Mouse (Mus musculus) kidney, postnatal 36 days (tissue): ENCODE measurements at regions not wholly inside any gene's neighbourhood (a gene's known extent, or its start where the extent isn't known, plus 50 kb on each side); places are given as distances from the start of the nearest gene placed in this dataset.

Source experiments
- DNase-seq, 2 experiments: peaks; one replicate each; pipeline ENCODE4 v3.0.0; 2021 to 2022; ENCODE audit warnings: mixed read lengths in 2 of 2

DNA sequence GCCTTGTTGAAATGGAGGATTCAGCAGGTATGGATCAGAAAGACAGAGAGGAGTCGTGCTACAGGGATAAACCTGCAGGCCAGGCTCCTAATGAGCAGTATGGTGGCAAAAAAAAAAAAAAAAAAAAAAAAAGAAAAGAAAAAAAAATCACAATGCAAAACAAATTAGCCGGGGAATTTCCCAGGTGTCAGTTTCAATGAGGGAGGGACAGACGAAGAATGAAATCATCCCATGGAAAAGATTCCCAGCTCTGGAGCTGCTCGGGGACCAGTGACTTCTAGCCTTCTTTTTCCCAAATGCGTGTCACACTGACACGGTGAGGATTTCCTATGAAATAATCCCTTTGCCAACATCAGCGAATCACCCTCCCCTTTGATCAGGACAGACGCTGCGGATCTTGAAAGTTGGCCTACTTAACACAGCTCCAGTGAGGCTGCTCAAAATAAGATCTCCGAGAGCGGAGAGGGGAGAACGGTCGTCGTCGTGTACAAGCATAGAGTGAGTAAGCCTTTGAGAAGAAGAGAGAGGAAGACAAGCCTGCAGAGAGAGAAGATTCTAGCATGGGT lies 368.5 kb upstream of the Jarid2 start:
- DNase-seq, result no peak

DNA sequence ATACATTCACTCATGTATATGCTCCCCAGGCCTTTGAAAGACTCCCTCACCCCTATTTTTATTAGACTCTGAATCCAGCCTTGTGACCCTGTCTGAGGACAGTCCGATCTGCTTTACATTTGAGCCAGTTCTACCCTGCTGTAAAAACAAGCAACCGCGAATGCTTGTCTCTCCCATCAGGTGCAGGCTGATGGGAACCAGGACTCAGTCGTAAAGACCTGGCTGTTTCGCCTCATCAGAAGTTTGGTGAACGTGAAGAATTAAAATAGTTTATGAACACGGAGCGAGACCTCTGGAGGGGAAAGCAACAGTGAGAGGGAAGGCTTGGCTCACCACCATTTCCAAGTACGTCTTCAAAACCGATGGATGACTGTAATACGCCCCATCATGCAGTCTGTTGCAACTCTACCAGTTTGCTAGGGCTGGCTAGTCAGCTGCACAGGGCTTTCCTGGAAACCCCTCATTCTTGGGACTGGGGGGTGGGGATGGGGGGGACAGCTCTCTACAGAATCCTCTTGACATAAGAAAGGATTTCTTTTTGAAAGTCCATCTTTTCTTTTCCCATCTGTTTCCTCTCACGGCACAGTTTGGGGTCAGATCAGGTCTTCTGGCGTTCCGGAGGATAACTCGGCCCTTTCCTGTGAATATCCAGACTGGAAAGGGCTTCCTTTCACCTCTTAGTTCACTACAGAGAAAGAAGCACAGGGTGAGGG lies 366.8 kb upstream of the Jarid2 start:
- DNase-seq, result peak; percentile 36 to 44

DNA sequence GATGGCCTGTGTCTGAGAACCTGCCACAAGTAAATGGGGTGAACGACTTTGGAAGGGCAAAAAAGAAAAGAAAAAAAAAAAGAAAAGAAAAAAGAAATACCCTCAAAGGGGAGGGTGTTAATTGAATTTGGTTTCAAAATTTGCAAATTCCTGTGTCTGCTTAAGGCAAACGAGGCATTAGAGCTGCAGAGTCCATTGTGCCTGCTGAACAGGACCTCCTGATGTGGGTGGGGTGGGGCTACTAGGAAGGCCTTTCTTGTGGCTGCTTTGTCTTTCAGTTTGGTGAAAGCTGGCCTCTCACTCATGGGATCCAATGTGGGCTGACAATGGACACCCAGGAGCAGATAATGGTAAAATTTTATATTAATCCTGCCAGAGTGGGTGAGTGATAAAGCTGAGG lies 366.3 kb upstream of the Jarid2 start:
- no peak for DNase-seq

DNA sequence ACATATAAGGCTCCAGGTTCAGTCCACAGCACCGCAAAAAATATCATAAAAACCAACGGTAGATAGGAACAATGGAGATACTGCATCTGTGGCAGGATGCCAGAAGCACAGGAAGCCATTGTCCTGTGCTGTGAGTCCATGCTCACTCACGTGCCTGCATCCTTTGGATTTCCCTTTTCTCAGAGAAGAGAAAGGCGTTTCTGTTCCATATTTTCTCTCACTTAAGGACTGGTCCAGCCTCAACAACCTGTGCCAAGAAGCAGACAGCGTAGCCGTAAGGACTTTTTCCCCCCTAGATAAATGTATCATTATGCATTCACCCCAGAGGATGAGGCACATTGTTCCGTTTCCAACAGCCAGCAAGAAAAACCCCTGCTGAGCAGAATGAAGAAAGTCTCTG lies 360.0 kb upstream of the Jarid2 start:
- peak in 1 of 2 experiments; percentile 32 for DNase-seq

DNA sequence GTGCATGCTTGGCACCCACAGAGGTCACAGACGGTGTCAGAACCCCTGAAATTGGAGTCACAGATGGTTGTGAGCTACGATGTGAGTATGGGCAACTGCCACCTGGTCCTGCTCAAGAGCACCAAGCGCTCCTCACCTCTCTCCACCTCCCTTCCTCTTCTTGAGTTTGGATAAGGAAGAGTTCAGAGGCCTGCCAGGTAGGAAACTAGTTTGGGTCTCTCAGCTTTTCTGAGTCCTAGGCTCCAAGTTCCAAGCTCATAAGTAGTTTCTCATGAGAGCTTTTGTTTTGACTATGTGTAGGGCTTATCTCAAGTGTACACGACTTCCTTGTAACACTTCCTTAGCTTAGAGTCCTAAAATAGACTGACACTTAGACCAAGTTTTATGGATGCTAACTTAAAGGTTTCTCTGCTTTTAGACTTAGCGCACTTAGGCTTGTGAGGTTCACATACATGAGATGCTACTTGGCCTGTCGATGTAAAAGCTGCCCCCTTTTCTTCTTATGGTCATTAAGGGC lies 356.9 kb upstream of the Jarid2 start:
- no peak for DNase-seq

DNA sequence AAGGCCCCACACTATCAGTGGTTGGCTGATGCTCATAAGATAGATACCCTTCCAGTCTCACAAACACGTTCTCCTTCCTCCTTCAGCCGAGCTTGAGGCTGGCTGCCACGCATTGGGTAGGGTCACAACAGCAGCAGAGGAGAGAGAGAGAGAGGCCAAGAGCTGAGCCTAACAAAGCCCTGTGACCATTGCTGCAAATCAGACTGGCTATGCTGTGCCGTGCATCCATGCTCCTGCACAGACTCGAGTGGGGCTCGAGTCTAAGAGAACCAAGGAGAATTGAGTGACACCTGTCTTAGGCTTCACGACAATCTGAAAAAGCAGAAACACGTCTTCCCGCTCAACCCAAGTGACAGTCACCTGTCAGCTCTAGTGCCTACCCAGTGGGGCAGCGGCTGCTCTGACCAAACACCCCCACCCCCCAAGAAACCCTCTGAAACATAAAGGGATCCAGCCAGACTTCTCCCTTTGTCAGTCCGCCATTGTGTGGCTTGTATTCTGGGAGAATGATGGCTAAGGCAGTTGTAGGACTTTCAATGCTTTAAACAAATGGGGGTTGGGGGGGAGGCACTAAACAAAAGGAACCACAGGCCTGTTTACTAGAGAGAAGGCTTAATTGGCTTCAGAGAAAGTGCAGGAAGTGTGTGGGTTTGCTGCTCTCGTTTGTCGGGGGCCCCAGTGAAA lies 353.7 kb upstream of the Jarid2 start:
- DNase-seq, result no peak

DNA sequence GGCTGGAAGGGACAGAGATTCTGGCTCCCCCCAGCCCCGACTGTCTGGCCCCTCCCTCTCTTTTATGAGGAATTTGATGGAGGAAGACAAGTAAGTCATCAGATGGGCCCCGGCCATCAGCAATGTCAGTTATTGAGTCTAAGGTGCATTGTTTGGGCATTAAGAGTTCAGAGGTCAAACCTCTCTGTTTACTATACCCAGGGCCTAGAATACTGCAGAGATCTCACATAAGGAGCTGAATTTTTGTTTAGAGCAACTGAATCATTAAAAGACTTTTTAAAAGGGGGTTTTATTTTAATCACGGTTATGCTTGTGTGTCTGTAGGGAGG lies 353.1 kb upstream of the Jarid2 start:
- DNase-seq, result no peak

DNA sequence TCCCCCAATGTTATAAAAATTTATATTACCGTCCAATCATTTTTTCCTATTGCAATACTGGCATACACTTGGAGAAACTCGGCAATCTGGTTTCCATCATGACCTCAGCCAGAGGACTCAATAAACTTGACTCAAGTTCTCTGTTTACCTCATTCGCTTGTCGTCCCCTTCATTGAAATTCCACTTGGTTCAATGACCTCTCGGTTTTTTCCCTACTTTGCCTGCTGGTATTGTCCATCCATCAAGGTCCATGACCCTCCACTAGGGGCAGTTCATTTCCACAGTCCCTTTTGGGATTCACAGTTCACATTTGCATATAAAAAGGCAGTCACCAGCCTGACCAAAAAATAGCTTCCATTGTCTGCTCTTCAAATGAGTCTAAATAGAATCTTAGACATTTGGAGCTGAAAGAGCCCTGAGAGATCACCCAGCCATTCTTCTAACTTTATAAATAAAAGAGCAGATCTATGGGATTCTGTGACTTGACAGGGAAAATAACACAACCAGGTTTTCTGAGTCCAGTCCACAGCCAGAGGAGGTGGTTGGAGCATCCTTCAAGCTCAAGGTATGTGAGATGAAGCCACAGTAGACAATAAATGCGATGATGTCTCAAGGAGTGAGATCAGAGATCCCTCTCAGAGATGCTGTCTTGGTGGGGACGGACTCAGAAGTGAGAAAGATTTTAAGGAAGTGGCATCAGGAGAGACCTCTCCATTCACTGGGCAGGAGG lies 347.4 kb upstream of the Jarid2 start:
- DNase-seq, result peak; percentile 17 to 34

DNA sequence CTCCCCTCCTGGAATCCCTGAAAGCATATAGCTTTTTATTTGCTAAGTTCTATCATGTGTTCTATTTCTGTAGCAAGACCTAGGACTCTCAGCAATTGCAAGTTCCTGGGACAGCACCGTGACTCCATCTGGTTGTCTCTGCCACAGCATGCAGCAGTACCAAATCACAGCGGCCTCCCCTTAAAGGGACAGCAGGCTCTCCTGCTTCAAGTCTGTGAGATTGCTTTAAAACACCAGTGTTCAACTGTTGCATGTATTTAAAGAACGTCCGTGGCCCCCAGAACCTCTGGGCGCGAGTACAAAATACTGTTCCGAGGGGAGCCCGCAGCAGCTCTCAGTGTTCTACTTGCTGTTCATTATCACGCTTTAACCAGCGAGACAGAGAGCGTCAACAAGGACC lies 346.0 kb upstream of the Jarid2 start:
- DNase-seq, result no peak

DNA sequence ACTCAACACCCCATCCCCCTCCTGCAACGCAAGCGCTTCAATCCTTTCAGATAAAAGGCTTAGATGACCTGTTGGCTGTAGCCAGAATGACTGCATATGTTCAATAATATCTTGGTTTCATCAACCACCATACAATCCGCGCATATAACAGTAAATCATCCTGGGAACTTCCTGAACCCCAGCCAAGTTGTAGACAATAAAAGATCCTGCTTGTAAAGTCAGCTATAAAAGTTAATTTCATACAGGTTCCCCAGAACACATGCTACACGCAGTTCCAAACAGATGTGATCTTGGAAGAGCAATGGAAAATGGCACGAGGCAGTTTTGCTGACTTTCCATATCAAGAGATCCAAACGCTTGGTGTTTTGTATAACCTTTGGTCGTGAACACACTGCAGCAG lies 342.5 kb upstream of the Jarid2 start:
- no peak for DNase-seq

DNA sequence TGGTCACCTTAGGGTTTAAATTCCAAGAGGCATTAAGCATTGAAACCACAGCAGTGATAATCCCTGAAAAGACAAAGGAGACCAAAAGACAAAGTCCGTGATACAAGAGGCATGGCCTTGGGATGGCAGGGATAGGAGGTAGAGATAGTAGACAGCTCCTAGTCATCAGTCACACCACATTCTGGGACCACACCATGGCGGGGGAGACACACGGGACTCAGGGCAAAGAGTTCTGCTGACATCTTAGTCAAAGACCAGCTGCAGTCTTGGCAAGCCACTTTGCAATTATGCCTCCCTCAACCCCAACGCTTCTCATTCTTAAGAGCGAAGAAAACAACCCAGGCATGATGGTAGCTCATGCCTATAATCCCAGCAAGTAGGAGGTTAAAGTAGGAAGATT lies 339.6 kb upstream of the Jarid2 start:
- DNase-seq, result no peak

DNA sequence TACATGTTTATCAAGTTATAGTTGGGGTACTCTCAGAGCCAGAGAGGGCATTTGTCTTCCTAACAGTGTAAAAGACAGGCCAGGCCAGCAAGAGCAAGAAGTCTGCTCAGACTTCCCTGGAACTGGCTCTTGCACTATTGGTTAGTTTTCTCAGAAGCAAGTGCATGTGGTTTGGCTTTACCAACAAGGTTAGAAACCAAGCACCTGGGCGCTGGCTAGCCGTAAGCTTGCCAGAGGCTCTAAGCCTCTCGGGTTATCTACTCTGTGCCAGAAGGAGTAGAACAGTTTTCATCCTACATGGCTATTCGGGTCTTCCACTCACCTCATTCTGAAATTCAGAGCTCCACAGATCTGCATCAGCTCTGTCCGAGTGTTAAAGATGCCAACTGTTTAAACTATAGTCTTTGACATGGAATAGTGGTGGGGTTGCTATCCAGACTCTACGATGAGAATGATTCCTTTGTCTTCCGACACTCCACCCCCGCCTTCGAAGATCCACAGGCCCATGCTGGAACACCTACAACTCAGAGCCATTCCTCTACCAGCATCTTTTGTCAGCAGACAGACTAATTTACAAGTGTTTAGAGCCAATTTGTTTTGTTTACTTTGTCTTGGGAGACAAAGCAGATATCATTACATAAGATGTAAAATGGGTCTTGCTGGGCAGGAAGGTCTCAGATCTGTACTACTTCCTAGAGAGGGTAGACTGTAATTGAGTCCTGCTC lies 338.4 kb upstream of the Jarid2 start:
- no peak for DNase-seq

DNA sequence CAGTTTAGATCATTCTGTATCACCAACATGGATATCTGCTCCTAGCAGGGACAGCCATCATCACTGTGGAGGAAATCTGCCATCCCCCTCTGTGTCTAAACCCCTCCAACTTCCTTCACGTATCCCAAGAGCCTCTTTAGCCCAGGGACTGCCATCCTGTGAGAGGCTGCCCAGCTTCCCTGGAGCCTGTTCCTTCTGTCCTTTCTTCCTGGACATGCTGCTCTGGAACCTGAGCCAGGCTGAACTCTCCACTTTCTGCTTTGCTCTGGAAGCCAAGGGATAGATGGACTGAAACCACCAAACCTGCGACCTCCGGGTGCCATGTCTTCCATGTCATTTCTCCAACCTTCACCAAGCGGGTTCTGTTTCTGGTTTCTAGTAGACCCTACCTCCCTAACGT lies 335.3 kb upstream of the Jarid2 start:
- DNase-seq, result no peak

DNA sequence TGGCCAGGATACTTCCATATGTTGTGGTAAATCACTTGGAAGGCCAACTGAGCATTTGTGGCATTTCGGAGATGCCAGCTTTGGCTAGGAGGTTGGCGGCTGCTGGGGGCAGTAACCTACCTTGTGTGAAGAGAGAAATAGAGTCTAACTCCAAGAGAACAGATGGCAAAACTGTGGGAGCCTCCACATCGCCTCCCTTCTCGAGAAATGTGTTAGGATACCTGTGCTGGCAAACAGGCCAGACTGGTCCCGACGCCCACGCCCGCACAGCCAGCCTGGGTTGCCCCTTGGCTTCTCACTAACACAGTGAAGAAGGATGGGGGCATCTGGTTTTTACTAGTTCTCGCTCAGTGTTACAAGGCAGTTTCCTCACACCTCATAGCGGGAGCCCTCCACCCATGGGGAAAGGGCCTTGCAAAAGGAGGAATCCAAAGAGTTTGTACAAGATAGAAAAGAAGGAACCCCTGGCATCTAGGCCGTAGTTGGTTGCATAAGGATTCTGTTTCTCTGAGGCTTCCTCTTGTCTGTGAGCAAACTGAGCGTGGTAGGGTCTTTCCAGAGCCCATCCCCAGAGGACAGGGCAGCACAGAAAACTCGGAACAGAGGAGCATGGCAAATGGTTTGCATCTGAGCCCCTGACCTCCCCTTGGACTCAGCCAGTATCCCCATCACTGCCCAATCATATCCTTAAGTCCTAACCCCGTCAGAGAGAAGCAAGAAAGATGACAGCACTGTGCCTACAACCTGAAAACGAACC lies 330.5 kb upstream of the Jarid2 start:
- DNase-seq, result no peak

DNA sequence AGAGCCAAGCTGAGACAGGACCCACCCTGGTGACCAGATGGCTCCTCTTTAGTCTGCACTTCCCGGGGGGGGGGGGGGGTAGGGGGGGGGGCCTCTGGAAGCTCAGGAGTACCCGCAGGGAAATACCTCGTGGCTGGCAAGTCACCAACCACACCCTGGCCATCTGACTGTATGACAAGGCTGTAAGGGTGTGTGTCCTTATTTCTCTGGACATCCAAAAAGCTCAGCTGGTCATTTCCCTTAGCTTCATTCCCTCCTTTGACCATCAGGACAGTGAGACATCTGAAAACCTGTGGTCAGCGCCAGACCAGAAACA lies 329.9 kb upstream of the Jarid2 start:
- DNase-seq, result no peak

DNA sequence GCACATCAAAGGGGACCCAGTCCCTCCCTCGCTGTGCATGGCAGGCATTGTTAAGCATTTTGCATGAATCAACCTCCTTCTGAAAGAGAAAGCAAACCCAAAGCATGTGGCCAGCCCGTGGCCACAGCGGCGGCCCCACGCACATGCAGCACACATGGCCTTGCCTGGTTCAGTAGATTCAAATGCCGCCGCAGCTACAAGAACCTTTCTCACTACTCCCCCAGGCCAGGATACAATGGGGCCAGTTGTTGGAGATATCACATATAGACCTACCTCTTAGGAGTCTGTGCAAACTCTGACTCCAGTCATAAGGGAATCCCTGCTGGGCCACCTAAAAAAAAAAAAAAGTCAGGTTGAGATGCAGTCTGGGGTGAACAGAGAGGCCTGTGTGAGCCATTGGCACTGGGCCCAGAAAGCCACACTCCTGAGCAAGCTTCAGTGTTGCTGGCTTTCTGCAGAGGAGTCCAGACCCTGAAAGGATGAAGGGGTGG lies 329.4 kb upstream of the Jarid2 start:
- peak in 1 of 2 experiments; percentile 47 for DNase-seq

DNA sequence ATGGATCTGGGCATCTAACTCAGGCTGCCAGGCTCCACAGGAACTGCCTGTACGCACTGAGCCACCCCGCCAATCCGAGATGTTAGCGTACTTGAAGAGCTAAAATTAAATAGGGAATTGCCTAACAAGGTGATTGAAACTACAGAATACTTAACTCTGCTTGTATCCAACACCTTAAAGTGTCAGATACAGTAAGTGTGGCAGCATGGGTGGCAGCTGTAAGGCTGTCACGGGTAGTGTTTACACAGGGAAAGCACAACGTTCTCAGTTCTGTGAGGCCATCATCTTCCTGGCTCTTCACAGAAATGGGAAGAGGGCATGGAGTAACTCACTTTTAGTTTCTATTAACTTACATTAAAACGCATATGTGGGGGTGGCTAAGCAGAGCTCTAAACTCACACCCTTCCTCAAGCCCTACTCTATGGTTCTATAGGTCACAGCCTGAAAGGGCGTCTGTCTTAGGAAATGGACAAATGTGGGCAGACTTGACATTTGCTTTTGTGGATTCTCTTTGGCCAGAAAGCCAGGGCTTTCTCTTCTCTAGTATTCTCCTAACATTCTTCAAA lies 325.2 kb upstream of the Jarid2 start:
- no peak for DNase-seq

DNA sequence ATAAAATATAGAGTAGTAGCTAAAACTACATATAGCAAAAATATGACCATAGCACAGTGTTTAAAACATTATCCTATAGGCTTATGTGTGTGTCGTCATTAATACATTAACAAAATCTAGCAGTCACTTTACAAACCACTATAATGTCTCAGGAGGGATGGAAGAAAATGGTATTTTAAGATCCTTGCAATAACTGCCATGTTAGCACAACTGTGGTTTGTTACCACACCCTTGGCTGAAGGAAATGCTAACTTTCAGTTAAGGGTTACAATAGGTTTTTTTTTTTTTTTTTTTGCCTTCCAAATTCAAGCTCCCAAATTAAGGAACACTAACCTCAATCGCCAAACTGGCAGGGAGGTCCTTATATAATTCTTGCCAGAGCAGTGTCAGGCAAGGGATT lies 322.0 kb upstream of the Jarid2 start:
- no peak for DNase-seq

DNA sequence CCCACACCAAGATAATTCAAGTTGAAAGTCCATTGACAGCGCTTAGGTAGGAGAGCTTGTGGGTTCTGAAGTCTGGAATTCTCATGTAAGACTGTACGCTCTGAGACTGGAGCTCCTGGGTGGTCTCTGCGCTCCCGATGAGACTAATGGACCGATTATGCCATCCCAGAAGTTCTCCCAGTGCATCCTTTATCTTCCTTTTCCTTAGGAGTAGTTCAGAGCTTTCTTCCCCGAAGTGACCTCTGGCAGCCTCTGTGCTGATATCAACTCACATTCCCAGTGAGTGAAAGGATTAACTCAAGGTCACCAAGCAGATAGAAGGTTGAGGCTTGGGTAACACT lies 320.7 kb upstream of the Jarid2 start:
- DNase-seq, result no peak

DNA sequence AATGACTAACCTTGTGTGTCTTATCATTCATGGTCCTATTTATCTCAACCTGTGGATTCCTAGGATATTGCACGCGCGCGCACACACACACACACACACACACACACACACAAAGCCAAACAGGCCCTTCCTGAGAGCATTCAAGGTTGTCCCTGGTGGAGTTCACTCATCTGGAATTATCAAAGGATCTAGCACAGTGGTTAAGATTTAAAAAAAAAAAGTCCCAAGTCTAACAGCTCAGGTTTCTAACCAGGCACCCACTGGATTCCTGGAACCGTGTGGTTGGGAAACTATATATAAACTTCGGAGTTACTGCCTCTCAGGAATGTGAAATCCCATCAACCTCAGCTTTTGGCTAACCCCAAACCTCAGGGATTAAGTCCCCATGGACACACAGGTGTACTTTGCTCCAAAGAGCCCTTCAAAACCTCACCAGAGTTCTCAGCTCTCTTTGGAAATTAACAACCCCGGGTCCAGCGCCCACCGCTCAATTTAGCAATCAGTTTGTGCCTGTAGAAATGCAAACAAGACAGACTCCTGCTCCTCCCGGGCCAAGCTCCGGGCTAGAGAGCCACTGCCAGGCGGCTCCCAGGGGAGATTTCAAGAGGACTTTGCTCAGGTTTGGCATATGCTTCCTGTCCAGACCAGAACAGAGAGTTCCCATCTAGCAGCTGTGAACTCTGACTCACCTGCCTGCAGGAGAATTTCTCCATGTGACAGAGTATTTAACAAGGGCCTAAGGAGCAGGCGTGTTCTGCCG lies 320.1 kb upstream of the Jarid2 start:
- peak; percentile 81 to 94 for DNase-seq

DNA sequence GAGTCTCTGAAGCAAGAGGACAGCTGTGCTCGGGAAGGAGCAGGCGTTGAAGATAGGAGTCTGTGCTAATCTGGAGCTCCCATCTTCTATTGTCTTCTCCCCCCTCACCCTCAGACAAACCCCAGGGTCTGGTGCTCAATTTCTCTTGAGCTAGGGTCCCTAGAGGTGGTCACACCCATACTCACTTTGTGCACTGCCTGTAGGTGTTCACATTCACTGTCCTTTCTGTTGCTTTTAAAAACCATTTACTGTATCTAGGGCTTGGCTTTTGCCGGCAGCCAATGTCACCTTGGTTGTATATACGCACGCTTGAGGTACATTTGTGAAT lies 319.6 kb upstream of the Jarid2 start:
- DNase-seq, result no peak
